Mouse (Mus musculus): ENCODE measurements around the gene Gm49380. TPM values are rescaled to one million over a fixed set of nuclear protein-coding genes. Genes with fewer than 3 reads are reported as not detected.
A peak's percentile ranks its signal among the peaks of the same experiment; 100 is the strongest.

The Gm49380 gene
- 0.17 and 0.21 TPM in 2 replicates for polyA plus RNA-seq (2015; fragmentation: Nextera tagmentation; extraction: Ambion mirVana)

DNA sequence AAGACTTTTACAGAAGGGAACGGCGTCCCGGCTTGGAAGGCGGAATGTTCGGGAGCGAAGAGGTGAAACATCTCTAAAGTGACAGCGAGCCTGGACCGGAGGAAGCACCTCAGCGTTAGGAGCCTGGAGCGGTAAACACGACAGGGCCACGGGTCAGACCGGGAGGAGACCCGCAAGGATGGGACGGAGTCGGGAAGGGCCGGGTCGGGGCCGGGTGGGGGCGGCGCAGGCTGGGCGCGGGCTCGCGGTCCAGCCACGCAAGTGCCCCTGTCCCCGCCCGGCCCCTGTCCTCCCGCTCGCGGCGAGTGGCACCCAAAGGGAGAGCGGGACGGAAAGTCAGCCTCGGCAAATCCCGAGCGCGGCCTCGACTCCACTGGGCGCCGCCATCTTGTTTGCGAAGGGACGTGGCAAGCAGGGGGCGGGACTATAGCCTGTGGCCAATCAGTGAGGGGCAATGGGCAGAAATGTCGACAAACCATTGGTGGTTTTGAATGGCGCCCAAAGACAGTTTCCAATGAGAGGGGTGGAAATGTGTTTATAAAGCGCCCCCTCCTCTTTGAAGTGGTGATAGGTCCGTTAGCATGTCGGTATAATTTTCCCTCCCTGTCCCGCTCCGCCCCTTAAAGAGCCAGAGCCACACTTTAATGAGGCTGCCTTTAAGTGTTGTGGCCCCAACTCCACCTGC is at the start of gene Gm49380, which contains the start of gene Rnf26:
Gm49380 (minus strand) TSS at position 396 of the 685 bp plus-strand sequence.
Rnf26 (minus strand) TSS at position 413 of the 685 bp plus-strand sequence.
- WGBS, result 1% methylated on average over 51 of the region's 51 CpGs
- H3K9me3 ChIP-seq (replicated peaks), result no peaks in the 10 kb centered on the region
- H3K4me3 ChIP-seq (replicated peaks), result peak within 1 kb of the TSS; percentile 76
- peak; percentile 93 for ATAC-seq (replicated peaks; ENCODE audit: low FRiP score)
- H3K9ac ChIP-seq, result peak within 1 kb of the TSS; percentile 85
- H3K27me3 ChIP-seq, result no peaks in the 10 kb centered on the region
- peak within 1 kb of the TSS; percentile 81 for H3K27ac ChIP-seq
- peaks cover 44% of the 10 kb centered on the region for H3K4me1 ChIP-seq
- peak within 1 kb of the TSS; percentile 65 for H3K4me2 ChIP-seq
- H3K36me3 ChIP-seq, result peaks cover 17% of the 10 kb centered on the region

DNA sequence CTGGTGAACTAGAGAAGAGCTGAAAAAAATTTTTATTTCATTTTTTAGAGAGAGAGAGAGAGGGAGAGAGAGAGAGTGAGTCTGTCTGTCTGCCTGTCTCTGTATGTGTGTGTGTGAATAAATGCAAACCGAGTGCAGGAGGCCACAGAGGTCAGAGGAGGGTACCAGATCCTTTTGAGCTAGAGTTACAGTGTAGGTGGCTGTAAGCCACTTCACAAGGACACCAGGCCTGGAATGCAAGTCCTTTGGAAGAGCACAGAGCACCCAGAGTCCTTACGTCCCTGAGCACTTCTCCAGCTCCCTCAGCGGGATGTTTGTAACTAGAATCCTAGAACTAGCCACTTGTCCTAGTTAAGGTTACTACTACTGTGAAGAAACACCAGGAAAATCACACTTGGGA is 46.6 kb upstream of the Gm49380 start:
- Histone ChIP-seq H3K27ac (no peak overlapping the region), H3K4me2 (no peak overlapping the region), H3K36me3 (peaks cover 91% of the 10 kb centered on the region), H3K4me3 (replicated peaks) (no peak overlapping the region), H3K9me3 (replicated peaks) (no peaks in the 10 kb centered on the region), H3K4me1 (no peaks in the 10 kb centered on the region), H3K27me3 (no peaks in the 10 kb centered on the region), H3K9ac (no peak overlapping the region)
- ATAC-seq (replicated peaks; ENCODE audit: low FRiP score), result no peak
- 69% methylated on average over 3 of the region's 3 CpGs for WGBS

DNA sequence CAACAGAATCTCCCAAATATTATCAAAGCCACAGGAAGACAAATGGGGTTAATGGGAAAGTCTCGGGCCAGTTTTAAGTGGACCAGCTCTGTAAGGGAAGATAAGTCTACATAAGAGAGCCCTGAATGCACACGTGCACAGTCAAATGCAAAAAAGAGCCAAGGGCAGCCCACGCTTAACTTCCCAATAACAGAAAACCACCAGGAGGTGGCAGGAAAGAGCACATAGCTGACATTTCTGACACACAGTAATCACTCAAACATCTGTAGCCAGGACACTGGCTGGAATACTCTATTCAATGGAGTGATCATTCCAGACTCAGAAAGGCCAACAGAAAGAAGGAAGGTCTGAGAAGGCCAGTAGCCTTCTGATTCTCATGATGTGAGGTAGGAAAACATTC is 34.0 kb upstream of the Gm49380 start:
- WGBS, result 66% methylated on average over 3 of the region's 3 CpGs
- Histone ChIP-seq H3K9me3 (replicated peaks) (no peaks in the 10 kb centered on the region), H3K4me1 (peaks cover 13% of the 10 kb centered on the region)

DNA sequence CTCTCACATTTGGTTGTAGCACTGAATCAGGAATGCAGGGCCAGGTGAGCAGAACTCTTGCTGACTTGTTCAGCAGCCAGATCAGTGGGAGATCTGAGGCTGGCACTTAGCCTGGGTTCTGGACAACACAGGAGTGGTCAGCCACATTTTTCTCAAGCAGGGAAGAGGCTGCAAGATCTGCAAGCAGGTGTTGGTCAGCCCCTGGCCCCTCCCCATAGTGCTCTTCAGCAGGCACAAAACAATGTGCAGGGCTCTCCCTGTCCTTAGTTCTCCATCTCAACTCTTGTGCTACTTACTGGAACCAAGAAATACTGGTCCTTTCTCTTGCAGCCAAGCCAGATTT is 31.4 kb upstream of the Gm49380 start:
- no peak overlapping the region for H3K4me2 ChIP-seq
- H3K4me3 ChIP-seq (replicated peaks), result no peak overlapping the region
- peaks cover 84% of the 10 kb centered on the region for H3K36me3 ChIP-seq
- H3K27me3 ChIP-seq, result no peaks in the 10 kb centered on the region
- H3K27ac ChIP-seq, result peak overlapping the region; percentile 74
- no peak overlapping the region for H3K9ac ChIP-seq
- H3K9me3 ChIP-seq (replicated peaks), result no peaks in the 10 kb centered on the region
- H3K4me1 ChIP-seq, result peaks cover 13% of the 10 kb centered on the region
- ATAC-seq (replicated peaks; ENCODE audit: low FRiP score), result no peak

More for the DNA sequence above, 34.0 kb upstream of the Gm49380 start:
- no peak overlapping the region for H3K4me3 ChIP-seq (replicated peaks)
- no peak overlapping the region for H3K27ac ChIP-seq
- no peaks in the 10 kb centered on the region for H3K27me3 ChIP-seq
- no peak for ATAC-seq (replicated peaks; ENCODE audit: low FRiP score)
- H3K36me3 ChIP-seq, result peaks cover 84% of the 10 kb centered on the region
- H3K4me2 ChIP-seq, result no peak overlapping the region
- no peak overlapping the region for H3K9ac ChIP-seq

DNA sequence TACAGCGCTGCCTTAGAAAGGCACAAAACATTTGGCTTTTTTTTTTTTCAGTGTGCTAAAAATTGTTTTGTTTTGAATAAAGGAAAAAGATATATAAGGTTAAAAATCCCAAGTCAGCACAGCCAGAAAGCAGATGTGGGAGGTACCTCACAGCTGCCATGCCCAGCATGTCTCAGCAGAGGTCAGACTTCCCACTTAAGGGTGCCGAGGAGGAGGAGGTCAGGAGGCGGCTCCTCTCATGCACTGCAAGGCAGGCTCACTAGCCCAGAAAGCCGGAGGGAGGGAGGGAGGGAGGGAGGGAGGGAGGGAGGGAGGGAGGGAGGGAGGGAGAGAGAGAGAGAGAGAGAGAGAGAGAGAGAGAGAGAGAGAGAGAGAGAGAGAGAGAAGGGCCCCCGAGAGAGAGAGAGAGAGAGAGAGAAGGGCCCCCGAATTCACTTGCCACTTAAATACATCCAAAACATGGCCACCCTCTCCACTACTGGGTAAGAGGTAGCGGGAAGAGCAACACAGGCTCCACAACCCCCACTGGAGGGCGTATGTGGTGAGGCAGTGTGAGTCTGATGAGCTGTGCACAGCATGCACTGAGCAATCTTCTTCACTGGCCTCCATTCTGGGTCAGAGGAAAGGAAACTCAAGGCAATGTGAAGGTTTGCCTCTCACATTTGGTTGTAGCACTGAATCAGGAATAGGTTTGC is 30.9 kb upstream of the Gm49380 start:
- ATAC-seq (replicated peaks; ENCODE audit: low FRiP score), result 0 out of 2 replicates have a peak, but pooled peaks have one; percentile 67
- no peaks in the 10 kb centered on the region for H3K27me3 ChIP-seq
- WGBS, result 31% methylated on average over 7 of the region's 8 CpGs
- H3K4me1 ChIP-seq, result peaks cover 13% of the 10 kb centered on the region
- H3K27ac ChIP-seq, result peak overlapping the region; percentile 74
- no peak overlapping the region for H3K4me2 ChIP-seq
- no peaks in the 10 kb centered on the region for H3K9me3 ChIP-seq (replicated peaks)
- H3K36me3 ChIP-seq, result peaks cover 84% of the 10 kb centered on the region
- no peak overlapping the region for H3K4me3 ChIP-seq (replicated peaks)
- no peak overlapping the region for H3K9ac ChIP-seq

DNA sequence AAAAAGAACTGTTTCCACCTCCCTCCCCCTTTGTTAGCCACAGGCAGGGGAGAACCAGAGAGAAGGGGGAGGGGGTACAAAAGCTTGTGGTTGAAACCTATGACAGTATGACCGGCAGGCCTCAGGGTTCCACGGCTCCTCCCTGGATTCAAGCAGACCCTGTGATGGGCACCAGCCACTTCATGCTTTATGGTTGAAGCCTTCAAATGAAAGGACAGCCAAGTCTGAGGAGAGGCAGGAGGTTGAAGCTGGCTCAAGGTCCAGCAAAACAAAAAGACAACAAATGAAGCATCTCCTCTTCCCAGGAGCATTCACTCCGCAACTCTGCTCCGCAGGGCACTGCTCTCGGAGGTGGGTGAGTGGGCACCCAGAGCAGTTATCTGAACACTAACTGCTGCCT is 30.1 kb upstream of the Gm49380 start:
- Histone ChIP-seq H3K4me2 (no peak overlapping the region), H3K4me1 (peaks cover 13% of the 10 kb centered on the region), H3K27ac (0 out of 2 replicates have a peak overlapping the region, but pooled peaks have one; percentile 58), H3K4me3 (replicated peaks) (no peak overlapping the region), H3K9ac (no peak overlapping the region), H3K36me3 (peaks cover 84% of the 10 kb centered on the region), H3K9me3 (replicated peaks) (no peaks in the 10 kb centered on the region), H3K27me3 (no peaks in the 10 kb centered on the region)
- WGBS, result 73% methylated on average over 5 of the region's 5 CpGs
- ATAC-seq (replicated peaks; ENCODE audit: low FRiP score), result no peak

- H3K4me3 ChIP-seq (replicated peaks), result no peak overlapping the region
- H3K27ac ChIP-seq, result no peak overlapping the region
- no peaks in the 10 kb centered on the region for H3K27me3 ChIP-seq
- H3K36me3 ChIP-seq, result peaks cover 83% of the 10 kb centered on the region
- peaks cover 18% of the 10 kb centered on the region for H3K4me1 ChIP-seq
- no peaks in the 10 kb centered on the region for H3K9me3 ChIP-seq (replicated peaks)
- no peak overlapping the region for H3K9ac ChIP-seq
- no peak overlapping the region for H3K4me2 ChIP-seq
- no peak for ATAC-seq (replicated peaks; ENCODE audit: low FRiP score)
- 65% methylated on average over 5 of the region's 5 CpGs for WGBS
These were observed 28.7 kb upstream of the Gm49380 start for GRCm38 (mm10) chr9:44141951-44142350.

GRCm38 (mm10) chr9:44137846-44138245 is 24.5 kb upstream of the Gm49380 start:
- no peak for ATAC-seq (replicated peaks; ENCODE audit: low FRiP score)
- Histone ChIP-seq H3K27ac (0 out of 2 replicates have a peak overlapping the region, but pooled peaks have one; percentile 38), H3K4me1 (peaks cover 45% of the 10 kb centered on the region), H3K27me3 (peaks cover 6% of the 10 kb centered on the region), H3K4me3 (replicated peaks) (no peak overlapping the region), H3K36me3 (peaks cover 58% of the 10 kb centered on the region), H3K9me3 (replicated peaks) (no peaks in the 10 kb centered on the region), H3K4me2 (no peak overlapping the region), H3K9ac (no peak overlapping the region)
- 53% methylated on average over 4 of the region's 4 CpGs for WGBS

- ATAC-seq (replicated peaks; ENCODE audit: low FRiP score), result no peak
These were observed 22.6 kb upstream of the Gm49380 start for GRCm38 (mm10) chr9:44135731-44136411.

DNA sequence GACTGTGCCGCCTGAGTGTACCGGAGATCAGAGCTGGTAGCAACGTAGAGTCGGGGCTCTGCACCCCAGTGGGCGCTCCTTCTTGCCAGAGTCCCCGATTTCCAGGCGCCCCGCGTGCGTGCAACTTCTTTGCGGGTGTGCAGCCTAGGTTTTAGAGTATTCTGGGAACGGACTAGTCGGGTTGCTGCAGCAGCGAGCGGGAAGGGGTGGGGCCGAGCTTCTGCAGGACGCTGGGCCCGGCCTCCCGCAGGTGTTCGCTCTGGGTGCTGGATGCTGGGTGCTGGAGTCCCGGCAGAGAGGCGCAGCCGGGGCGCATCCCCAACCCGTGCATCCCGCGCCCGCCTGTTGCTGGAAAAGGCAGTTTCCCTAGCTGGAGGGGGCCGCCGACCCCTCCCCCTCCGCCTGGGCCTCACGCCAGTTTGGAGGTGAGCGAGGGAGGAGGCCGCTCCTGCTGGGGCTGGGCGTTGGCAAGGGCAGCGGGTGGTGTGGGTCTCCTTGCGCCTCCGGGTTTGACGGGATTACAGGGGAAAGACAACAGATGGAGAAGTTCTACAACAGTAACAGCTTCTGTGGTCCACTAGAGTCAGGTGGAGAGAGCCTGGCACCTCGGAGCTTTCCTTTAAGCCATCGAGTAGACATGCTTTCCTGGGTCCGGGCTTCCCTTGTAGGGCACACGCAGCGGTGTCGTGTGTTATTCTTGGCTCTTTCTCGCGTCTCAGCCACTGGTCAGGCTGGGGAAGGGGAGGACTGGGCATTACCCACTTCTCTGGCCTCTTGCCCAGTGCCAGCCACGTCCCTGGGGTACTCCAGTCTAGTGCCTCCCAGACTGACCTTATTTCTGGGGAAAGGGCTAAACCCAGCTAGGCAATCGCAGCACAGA is 21.8 kb upstream of the Gm49380 start:
- Histone ChIP-seq H3K4me3 (replicated peaks) (peak overlapping the region; percentile 63), H3K4me1 (peaks cover 71% of the 10 kb centered on the region), H3K4me2 (peak overlapping the region; percentile 92), H3K27ac (peak overlapping the region; percentile 87), H3K9me3 (replicated peaks) (no peaks in the 10 kb centered on the region), H3K9ac (peak overlapping the region; percentile 65), H3K27me3 (peaks cover 7% of the 10 kb centered on the region), H3K36me3 (peaks cover 32% of the 10 kb centered on the region)
- WGBS, result 2% methylated on average over 49 of the region's 49 CpGs
- ATAC-seq (replicated peaks; ENCODE audit: low FRiP score), result peak; percentile 28

More at GRCm38 (mm10) chr9:44135731-44136411, 22.6 kb upstream of the Gm49380 start:
- Histone ChIP-seq H3K4me1 (peaks cover 63% of the 10 kb centered on the region), H3K36me3 (peaks cover 40% of the 10 kb centered on the region), H3K27me3 (peaks cover 7% of the 10 kb centered on the region), H3K4me3 (replicated peaks) (peak overlapping the region; percentile 63), H3K27ac (peak overlapping the region; percentile 45), H3K9ac (peak overlapping the region; percentile 65), H3K9me3 (replicated peaks) (no peaks in the 10 kb centered on the region), H3K4me2 (peak overlapping the region; percentile 92)
- WGBS, result 32% methylated on average over 7 of the region's 7 CpGs

- Histone ChIP-seq H3K27ac (peak within 1 kb of the TSS; percentile 87), H3K4me3 (replicated peaks) (peak within 1 kb of the TSS; percentile 63), H3K4me2 (peak within 1 kb of the TSS; percentile 92), H3K9ac (peak within 1 kb of the TSS; percentile 65), H3K9me3 (replicated peaks) (no peaks in the 10 kb centered on the region), H3K27me3 (peaks cover 7% of the 10 kb centered on the region), H3K4me1 (peaks cover 79% of the 10 kb centered on the region), H3K36me3 (peaks cover 24% of the 10 kb centered on the region)
- peak; percentile 33 for ATAC-seq (replicated peaks; ENCODE audit: low FRiP score)
- WGBS, result 0% methylated on average over 55 of the region's 55 CpGs
These were observed 21.0 kb upstream of the Gm49380 start, which contains the start of gene Mcam for GRCm38 (mm10) chr9:44134101-44134850. Gene Mcam, plus strand, starts transcription at chr9:44134469.
